In the genomic region with DNA sequence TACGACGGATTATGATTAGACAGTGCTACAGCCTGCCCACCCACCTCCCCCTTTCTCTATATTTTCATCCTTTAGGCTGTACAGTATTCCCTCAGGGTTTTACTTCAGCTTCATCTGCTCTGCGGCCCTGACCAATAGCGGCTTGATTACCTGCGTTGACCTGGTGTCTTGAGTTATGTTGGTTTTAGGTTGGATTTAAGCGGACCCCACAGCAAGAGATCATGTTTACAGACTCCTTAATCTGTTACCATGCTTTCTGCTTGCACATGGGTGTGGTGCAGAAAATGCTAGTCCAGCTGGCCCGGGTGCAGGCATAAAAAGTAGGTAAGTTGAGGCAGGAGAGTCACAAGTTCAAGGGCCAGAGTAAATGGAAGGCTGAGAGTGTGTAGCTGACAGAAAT, we compare ENCODE assay signal across 8 mouse cellular contexts. TPM values are rescaled to one million over a fixed set of nuclear protein-coding genes. Genes with fewer than 3 reads are reported as not detected.
DNase-seq lines count a peak whose midpoint lies in the region; ATAC-seq and TF ChIP-seq lines count a peak whose summit lies in the region.

No protein-coding gene starts in this region.

- H3K4me2 ChIP-seq in liver, embryonic 12.5 days = peak overlapping the region; percentile 99
- H3K4me2 ChIP-seq in stomach, embryonic 16.5 days (ENCODE audit: low read depth, low read length) = peak overlapping the region; percentile 67

- DNase-seq in cerebellum, adult 2 months = no peak
- DNase-seq in cerebellum, adult 11-12 months = no peak
- DNase-seq in ovary, postnatal 14 days (ENCODE audit: low spot score) = no peak
- DNase-seq in adrenal gland, postnatal 4 days (ENCODE audit: low spot score in 2 of 2) = no peak

- 84% methylated on average over 7 of the region's 7 CpGs for WGBS in cerebellum, adult 2 months
- 77% methylated on average over 7 of the region's 7 CpGs for WGBS in liver, embryonic 12.5 days (ENCODE audit: insufficient replicate concordance)
- 77% methylated on average over 7 of the region's 7 CpGs for WGBS in stomach, embryonic 16.5 days

- H3K36me3 ChIP-seq in megakaryocyte, embryonic 14.5 days (replicated peaks; ENCODE audit: low read length) = peaks cover 68% of the 10 kb centered on the region
- H3K36me3 ChIP-seq in liver, embryonic 12.5 days = peaks cover 71% of the 10 kb centered on the region
- H3K36me3 ChIP-seq in stomach, embryonic 16.5 days (ENCODE audit: control insufficient read depth, insufficient read depth, low read length) = 0 out of 2 replicates have a peak, but pooled peaks cover 10% of the 10 kb centered on the region

- peaks cover 17% of the 10 kb centered on the region for H3K4me1 ChIP-seq in cerebellum, adult 2 months (ENCODE audit: control insufficient read depth, insufficient read depth, low read length)
- H3K4me1 ChIP-seq in megakaryocyte, embryonic 14.5 days = peaks cover 86% of the 10 kb centered on the region
- H3K4me1 ChIP-seq in liver, embryonic 12.5 days = peaks cover 64% of the 10 kb centered on the region
- peaks cover 26% of the 10 kb centered on the region for H3K4me1 ChIP-seq in stomach, embryonic 16.5 days (ENCODE audit: control insufficient read depth, insufficient read depth, low read length)

- H3K27me3 ChIP-seq in cerebellum, adult 2 months (ENCODE audit: control insufficient read depth, insufficient read depth, low read length) = no peaks in the 10 kb centered on the region
- H3K27me3 ChIP-seq in megakaryocyte, embryonic 14.5 days (replicated peaks) = no peaks in the 10 kb centered on the region
- H3K27me3 ChIP-seq in liver, embryonic 12.5 days (replicated peaks) = no peaks in the 10 kb centered on the region
- H3K27me3 ChIP-seq in stomach, embryonic 16.5 days (ENCODE audit: control insufficient read depth, insufficient read depth, low read length) = no peaks in the 10 kb centered on the region

- peak overlapping the region; percentile 77 for H3K9ac ChIP-seq in liver, embryonic 12.5 days
- peak overlapping the region; percentile 77 for H3K9ac ChIP-seq in stomach, embryonic 16.5 days (ENCODE audit: low read length)

- H3K9me3 ChIP-seq in megakaryocyte, embryonic 14.5 days = no peaks in the 10 kb centered on the region
- H3K9me3 ChIP-seq in liver, embryonic 12.5 days (replicated peaks) = no peaks in the 10 kb centered on the region
- H3K9me3 ChIP-seq in stomach, embryonic 16.5 days (replicated peaks; ENCODE audit: control insufficient read depth, low read length) = no peaks in the 10 kb centered on the region

- H3K27ac ChIP-seq in cerebellum, adult 2 months (ENCODE audit: insufficient read depth, low read length) = peak overlapping the region; percentile 58; the same call in 1 of the 2 replicates
- peak overlapping the region; percentile 97 for H3K27ac ChIP-seq in liver, embryonic 12.5 days
- H3K27ac ChIP-seq in stomach, embryonic 16.5 days (ENCODE audit: low read length) = peak overlapping the region; percentile 78

- H3K4me3 ChIP-seq in cerebellum, adult 2 months (replicated peaks; ENCODE audit: insufficient read depth, low read depth, low read length) = no peak overlapping the region
- H3K4me3 ChIP-seq in megakaryocyte, embryonic 14.5 days (replicated peaks) = peak overlapping the region; percentile 99
- H3K4me3 ChIP-seq in liver, embryonic 12.5 days = peak overlapping the region; percentile 73
- peak overlapping the region; percentile 86 for H3K4me3 ChIP-seq in stomach, embryonic 16.5 days (replicated peaks; ENCODE audit: low read length)

- no peak for TF ChIP-seq CTCF in cerebellum, adult 2 months (IDR thresholded peaks at IDR 0.05; ENCODE audit: borderline replicate concordance, insufficient read depth, low read depth, low read length)

- TF ChIP-seq POLR2A in cerebellum, adult 2 months (IDR thresholded peaks at IDR 0.05; ENCODE audit: borderline replicate concordance, insufficient read depth, low read length) = no peak

- ATAC-seq in megakaryocyte, adult 5-6 weeks (ENCODE audit: poor library complexity, severe bottlenecking) = no peak
- no peak for ATAC-seq in liver, embryonic 12.5 days
- no peak for ATAC-seq in stomach, embryonic 16.5 days (ENCODE audit: insufficient read depth, low FRiP score)

RNA-seq across cellular contexts. Expression of a gene that starts 0.8 kb away (rescaled TPM):
- 106 and 114 TPM in 2 replicates for polyA plus RNA-seq in cerebellum, adult 2 months (2012; rRNA removed)
- polyA plus RNA-seq in megakaryocyte, embryonic 14.5 days (2012; ENCODE audit: insufficient read depth, low replicate concordance) = 55.5 and 58.7 TPM in 2 replicates
- total RNA-seq in megakaryocyte, adult 5-6 weeks (2015) = 21.6 and 23.0 TPM in 2 replicates
- 18.5 and 23.1 TPM in 2 replicates for total RNA-seq in megakaryocyte, adult 5-6 weeks (2017)
- polyA plus RNA-seq in liver, embryonic 12.5 days (2016; fragmentation: Nextera tagmentation; extraction: Ambion mirVana) = 162 and 165 TPM in 2 replicates
- polyA plus RNA-seq in stomach, embryonic 16.5 days (2015; fragmentation: Nextera tagmentation; extraction: Ambion mirVana) = 136 and 142 TPM in 2 replicates
- 100 to 1,000 TPM; 102 to 118 TPM for total RNA-seq in adrenal gland, postnatal 4 days (2021)

RNA-seq across cellular contexts. Expression of a gene that starts 50.8 kb away (rescaled TPM):
- polyA plus RNA-seq in cerebellum, adult 2 months (2012; rRNA removed) = 65.3 and 70.8 TPM in 2 replicates
- polyA plus RNA-seq in megakaryocyte, embryonic 14.5 days (2012; ENCODE audit: insufficient read depth, low replicate concordance) = 1.5 and 3.4 TPM in 2 replicates
- total RNA-seq in megakaryocyte, adult 5-6 weeks (2015) = 40.8 and 44.1 TPM in 2 replicates
- total RNA-seq in megakaryocyte, adult 5-6 weeks (2017) = 67.0 and 72.5 TPM in 2 replicates
- 31.7 and 34.6 TPM in 2 replicates for polyA plus RNA-seq in liver, embryonic 12.5 days (2016; fragmentation: Nextera tagmentation; extraction: Ambion mirVana)
- 56.2 and 58.3 TPM in 2 replicates for polyA plus RNA-seq in stomach, embryonic 16.5 days (2015; fragmentation: Nextera tagmentation; extraction: Ambion mirVana)
- total RNA-seq in adrenal gland, postnatal 4 days (2021) = 10 to 100 TPM; 78.5 to 81.6 TPM
